Mouse (Mus musculus) heart, adult 11 months (tissue): ENCODE results near the gene Klf3.

Source experiments
- DNase-seq: peaks from one replicate; pipeline ENCODE4 v3.0.0; 2022

Gene Klf3

DNA sequence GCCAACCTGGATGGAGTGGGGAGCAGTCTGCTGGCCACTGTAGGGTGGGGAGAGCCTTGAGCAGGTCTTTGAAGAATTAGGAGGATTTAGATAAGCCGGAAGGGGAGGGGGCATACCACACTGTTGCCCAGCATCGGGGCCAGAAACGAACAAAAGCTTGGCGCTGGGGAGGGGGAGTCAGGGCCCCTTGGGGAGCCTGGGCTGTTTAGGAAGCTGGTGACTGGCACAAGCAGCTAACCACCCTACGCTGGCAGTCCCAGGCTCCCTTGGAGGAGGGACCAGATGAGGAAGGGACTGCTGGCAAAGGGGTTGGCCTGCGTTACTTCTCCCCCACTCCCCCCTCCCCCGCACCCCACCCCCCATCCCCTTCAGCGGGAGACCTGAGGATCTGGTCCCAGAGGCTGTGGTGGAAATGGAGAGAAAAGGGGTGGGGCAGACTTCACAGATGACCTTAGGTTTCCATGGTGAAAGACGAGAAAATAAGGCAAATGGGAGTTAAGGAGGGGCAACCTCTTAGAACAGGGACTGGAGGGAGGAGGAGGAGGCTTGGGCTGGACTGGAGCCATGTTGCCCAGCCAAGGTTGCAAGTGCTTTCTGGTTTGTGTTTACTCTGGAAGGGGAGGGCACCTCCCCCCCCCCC, 7.8 kb downstream of the Klf3 start:
- peak; percentile 97 for DNase-seq

GRCm38 (mm10) chr5:64811500-64812123, 8.4 kb downstream of the Klf3 start:
- peak; percentile 99 for DNase-seq

DNA sequence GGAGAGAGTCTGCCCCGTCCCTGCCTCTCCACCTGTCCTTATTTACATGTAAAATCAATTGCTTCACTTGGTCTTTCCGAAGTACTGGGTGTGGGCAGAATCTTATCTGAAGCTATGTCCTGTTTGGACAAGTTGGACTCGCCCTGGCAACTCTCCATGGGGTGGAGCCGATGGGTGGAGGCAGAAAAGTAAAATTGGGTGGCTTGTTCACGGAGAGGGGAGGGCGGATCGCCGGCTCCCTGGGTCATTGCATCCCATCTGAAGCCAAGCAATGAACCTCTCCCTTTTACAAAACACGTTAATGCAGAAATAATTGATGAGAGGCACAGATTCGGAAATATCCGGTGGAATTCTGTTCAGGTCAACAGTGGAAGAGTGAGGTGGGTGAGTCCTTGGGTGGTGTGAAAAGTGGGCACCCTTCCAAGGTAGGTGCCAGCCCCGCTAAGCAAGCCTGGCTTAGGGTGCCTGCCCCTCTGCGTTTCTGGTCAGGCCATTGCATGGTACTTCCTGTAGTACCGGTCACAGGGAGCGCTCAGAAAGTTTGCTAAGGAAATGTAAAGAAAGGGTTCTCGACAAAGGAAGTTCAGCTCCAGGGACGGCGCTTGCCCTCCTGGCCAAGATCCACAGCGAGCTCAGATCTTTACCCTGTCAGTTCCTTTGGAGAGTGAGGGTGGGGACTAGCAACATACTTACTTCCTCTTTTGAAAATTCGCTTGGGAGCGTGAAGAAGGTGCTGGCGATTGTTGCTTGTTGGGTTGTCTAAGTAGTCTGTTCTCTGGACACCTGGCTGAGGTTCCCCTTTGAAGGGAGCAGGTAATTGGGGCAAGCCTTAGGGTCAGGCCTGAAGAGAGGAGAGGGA, 9.2 kb downstream of the Klf3 start:
- DNase-seq: peak; percentile 99

DNA sequence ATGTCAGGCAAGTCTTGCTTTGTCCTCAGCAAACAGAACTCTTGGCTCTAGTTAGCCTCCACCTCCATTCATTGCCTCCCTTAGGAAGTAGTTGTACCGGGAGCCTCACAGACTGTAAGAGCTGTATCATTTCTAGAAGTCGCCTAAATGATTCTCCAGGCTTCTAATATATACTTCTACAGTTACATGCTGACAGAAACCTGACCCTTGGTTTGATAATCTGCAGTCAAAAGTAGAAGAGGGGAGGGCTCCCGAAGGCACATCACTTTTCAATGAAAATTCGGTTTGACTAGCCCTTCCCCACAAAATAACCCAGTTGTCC, 9.8 kb downstream of the Klf3 start:
- DNase-seq: no peak

- peak; percentile 96 for DNase-seq
These were observed 10.2 kb downstream of the Klf3 start for GRCm38 (mm10) chr5:64813361-64813760.

DNA sequence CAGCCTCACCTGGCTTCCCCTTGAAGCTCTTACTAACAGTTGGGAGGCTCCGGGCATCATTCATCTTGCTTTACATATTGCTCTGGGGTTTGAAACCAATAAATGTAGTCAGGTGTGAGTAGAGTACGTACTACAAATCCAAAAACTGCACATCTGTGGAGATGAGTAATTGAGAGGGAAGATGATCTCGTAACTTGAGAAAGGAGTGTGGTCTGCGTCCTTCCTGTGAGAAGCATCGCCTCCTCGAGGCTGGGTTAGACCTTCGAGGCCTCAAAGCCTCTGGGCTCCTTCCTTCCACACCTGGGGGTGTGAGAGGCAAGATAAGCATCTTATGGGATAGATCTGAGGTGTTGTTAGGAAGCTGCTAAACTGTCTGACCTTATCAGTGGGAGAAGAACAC, 11.2 kb downstream of the Klf3 start:
- peak; percentile 79 for DNase-seq

GRCm38 (mm10) chr5:64815631-64816030, 12.4 kb downstream of the Klf3 start:
- DNase-seq: peak; percentile 83

DNA sequence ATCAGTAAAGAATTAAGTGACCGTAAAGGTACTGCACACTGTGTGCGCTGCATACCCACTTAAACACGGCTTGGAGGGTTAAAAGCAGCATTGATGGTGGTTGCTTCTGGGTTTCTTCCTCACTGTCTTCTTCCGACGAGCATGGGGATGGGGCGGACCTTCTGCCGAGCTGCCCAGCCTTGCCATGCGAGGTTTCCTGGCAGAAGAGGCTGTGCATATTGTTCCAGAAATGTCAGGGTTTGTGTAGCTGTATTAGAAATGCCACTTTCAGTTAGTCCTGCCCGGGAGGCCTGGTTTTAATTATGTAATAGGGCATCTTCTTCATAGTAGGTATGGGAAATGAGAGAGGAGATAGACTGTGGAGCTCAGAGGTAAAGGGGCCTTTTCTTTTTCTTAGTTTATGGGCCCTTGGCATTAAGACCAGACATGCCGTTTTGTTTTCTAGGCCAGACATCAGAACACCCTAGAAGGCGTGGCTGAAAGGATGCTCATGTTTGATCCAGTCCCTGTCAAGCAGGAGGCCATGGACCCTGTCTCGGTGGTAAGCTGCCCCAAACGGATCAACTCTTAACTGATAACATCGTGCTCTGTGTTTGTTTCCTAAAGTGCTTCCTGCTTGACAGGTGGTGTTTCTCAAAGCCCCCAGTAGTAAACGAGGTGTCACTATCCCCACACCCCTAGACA, 13.2 kb downstream of the Klf3 start:
- peak; percentile 91 for DNase-seq

- peak; percentile 94 for DNase-seq
These were observed 13.7 kb downstream of the Klf3 start for GRCm38 (mm10) chr5:64816974-64817296.

GRCm38 (mm10) chr5:64819390-64819789, 16.2 kb downstream of the Klf3 start:
- DNase-seq: peak; percentile 93

GRCm38 (mm10) chr5:64820138-64820537, 16.9 kb downstream of the Klf3 start:
- peak; percentile 88 for DNase-seq

- peak; percentile 89 for DNase-seq
These were observed 18.1 kb downstream of the Klf3 start for GRCm38 (mm10) chr5:64821294-64821693.

- DNase-seq: peak; percentile 91
These were observed 18.8 kb downstream of the Klf3 start for GRCm38 (mm10) chr5:64821964-64822363.

GRCm38 (mm10) chr5:64823431-64823830, 20.2 kb downstream of the Klf3 start:
- peak; percentile 88 for DNase-seq

- peak; percentile 86 for DNase-seq
These were observed 21.6 kb downstream of the Klf3 start for GRCm38 (mm10) chr5:64824765-64825164.

GRCm38 (mm10) chr5:64825496-64825895, 22.3 kb downstream of the Klf3 start:
- DNase-seq: peak; percentile 87

GRCm38 (mm10) chr5:64827151-64827550, 24.0 kb downstream of the Klf3 start:
- DNase-seq: peak; percentile 83

- peak; percentile 87 for DNase-seq
These were observed 25.1 kb downstream of the Klf3 start for GRCm38 (mm10) chr5:64828314-64828713.

- DNase-seq: peak; percentile 83
These were observed 26.4 kb downstream of the Klf3 start for GRCm38 (mm10) chr5:64829606-64830005.

DNA sequence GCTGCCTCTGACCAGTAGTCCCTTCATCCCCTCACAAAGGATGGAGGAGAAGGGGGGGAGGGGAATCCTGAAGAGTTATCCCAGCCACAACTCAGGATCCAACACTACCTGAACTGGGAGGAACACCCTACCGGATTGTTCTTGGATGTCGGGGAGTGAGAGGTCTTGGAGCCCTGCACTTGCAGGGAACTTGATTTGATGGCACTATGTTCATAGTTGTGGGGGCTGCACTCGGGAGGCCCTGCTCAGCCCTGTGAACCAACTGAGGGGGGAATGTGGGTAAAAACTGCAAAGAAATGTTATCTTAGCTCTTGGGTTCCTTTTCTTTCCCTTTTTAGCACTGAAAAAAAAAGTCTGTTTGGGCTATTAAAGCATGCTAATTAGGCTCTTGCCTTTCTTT, 27.6 kb downstream of the Klf3 start:
- peak; percentile 63 for DNase-seq

DNA sequence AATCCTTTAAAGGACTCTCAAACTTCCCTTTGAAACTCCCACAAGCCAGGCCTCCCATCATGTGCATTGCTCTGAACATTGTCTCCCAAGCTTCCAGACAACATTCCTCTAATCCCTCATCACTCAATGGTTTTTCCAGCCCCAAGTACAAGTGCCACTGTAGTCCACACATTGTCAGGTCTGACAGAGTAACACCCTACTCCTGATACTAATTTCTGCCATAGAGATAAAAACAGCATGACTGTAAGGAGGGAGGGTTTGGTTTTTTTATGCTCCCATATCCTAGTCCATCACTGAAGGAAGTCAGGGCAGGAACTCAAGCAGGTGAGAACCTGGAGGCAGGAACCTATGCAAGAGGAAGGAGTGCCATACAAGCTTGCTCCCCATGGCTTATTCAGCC, 30.2 kb downstream of the Klf3 start:
- DNase-seq: peak; percentile 41

GRCm38 (mm10) chr5:64834213-64834612, 31.0 kb downstream of the Klf3 start:
- peak; percentile 89 for DNase-seq

- peak; percentile 76 for DNase-seq
These were observed 32.1 kb downstream of the Klf3 start for GRCm38 (mm10) chr5:64835295-64835694.
